Mouse (Mus musculus): ENCODE data around the gene Spns3. TPM values are rescaled to one million over a fixed set of nuclear protein-coding genes. Genes with fewer than 3 reads are reported as not detected.

Spns3 gene
- polyA plus RNA-seq, 1 experiment = 0.68 TPM

GRCm38 (mm10) chr11:72501426-72502002 lies 48.8 kb downstream of the Spns3 start:
- no peak for TF ChIP-seq CTCF (IDR thresholded peaks at IDR 0.05; ENCODE audit: low read depth, low read length)
- TF ChIP-seq POLR2A (IDR thresholded peaks at IDR 0.05; ENCODE audit: borderline replicate concordance, low read depth, low read length) = no peak
- Histone ChIP-seq H3K4me3 (ENCODE audit: insufficient read depth, low read length) (no peak overlapping the region), H3K4me1 (ENCODE audit: control insufficient read depth, insufficient read depth, low read length) (no peaks in the 10 kb centered on the region), H3K27ac (ENCODE audit: insufficient read depth, low read depth, low read length) (no peak overlapping the region)

- Histone ChIP-seq H3K4me1 (ENCODE audit: control insufficient read depth, insufficient read depth, low read length) (no peaks in the 10 kb centered on the region), H3K4me3 (ENCODE audit: insufficient read depth, low read length) (no peak overlapping the region), H3K27ac (ENCODE audit: insufficient read depth, low read depth, low read length) (no peak overlapping the region)
- no peak for TF ChIP-seq CTCF (IDR thresholded peaks at IDR 0.05; ENCODE audit: low read depth, low read length)
- TF ChIP-seq POLR2A (IDR thresholded peaks at IDR 0.05; ENCODE audit: borderline replicate concordance, low read depth, low read length) = no peak
Measured at GRCm38 (mm10) chr11:72500139-72500538, 50.2 kb downstream of the Spns3 start.

- no peaks in the 10 kb centered on the region for H3K4me1 ChIP-seq (ENCODE audit: control insufficient read depth, insufficient read depth, low read length)
- TF ChIP-seq CTCF (IDR thresholded peaks at IDR 0.05; ENCODE audit: low read depth, low read length) (no peak), POLR2A (IDR thresholded peaks at IDR 0.05; ENCODE audit: borderline replicate concordance, low read depth, low read length) (no peak)
- no peak overlapping the region for H3K4me3 ChIP-seq (ENCODE audit: insufficient read depth, low read length)
- no peak overlapping the region for H3K27ac ChIP-seq (ENCODE audit: insufficient read depth, low read depth, low read length)
Measured at GRCm38 (mm10) chr11:72497367-72497766, 52.9 kb downstream of the Spns3 start.

- no peak for TF ChIP-seq CTCF (IDR thresholded peaks at IDR 0.05; ENCODE audit: low read depth, low read length)
- TF ChIP-seq POLR2A (IDR thresholded peaks at IDR 0.05; ENCODE audit: borderline replicate concordance, low read depth, low read length) = no peak
- H3K27ac ChIP-seq (ENCODE audit: insufficient read depth, low read depth, low read length) = no peak overlapping the region
Measured at GRCm38 (mm10) chr11:72496775-72497174, 53.5 kb downstream of the Spns3 start.

GRCm38 (mm10) chr11:72496066-72496465 lies 54.2 kb downstream of the Spns3 start:
- no peak overlapping the region for H3K4me3 ChIP-seq (ENCODE audit: insufficient read depth, low read length)
- no peak for TF ChIP-seq CTCF (IDR thresholded peaks at IDR 0.05; ENCODE audit: low read depth, low read length)
- no peak for TF ChIP-seq POLR2A (IDR thresholded peaks at IDR 0.05; ENCODE audit: borderline replicate concordance, low read depth, low read length)
- H3K4me1 ChIP-seq (ENCODE audit: control insufficient read depth, insufficient read depth, low read length) = no peaks in the 10 kb centered on the region
- no peak overlapping the region for H3K27ac ChIP-seq (ENCODE audit: insufficient read depth, low read depth, low read length)

More at GRCm38 (mm10) chr11:72496775-72497174, 53.5 kb downstream of the Spns3 start:
- no peaks in the 10 kb centered on the region for H3K4me1 ChIP-seq (ENCODE audit: control insufficient read depth, insufficient read depth, low read length)
- H3K4me3 ChIP-seq (ENCODE audit: insufficient read depth, low read length) = no peak overlapping the region

- Histone ChIP-seq H3K27ac (ENCODE audit: insufficient read depth, low read depth, low read length) (no peak overlapping the region), H3K4me1 (ENCODE audit: control insufficient read depth, insufficient read depth, low read length) (no peaks in the 10 kb centered on the region), H3K4me3 (ENCODE audit: insufficient read depth, low read length) (no peak overlapping the region)
- no peak for TF ChIP-seq POLR2A (IDR thresholded peaks at IDR 0.05; ENCODE audit: borderline replicate concordance, low read depth, low read length)
- no peak for TF ChIP-seq CTCF (IDR thresholded peaks at IDR 0.05; ENCODE audit: low read depth, low read length)
Measured at GRCm38 (mm10) chr11:72494046-72494988, 56.0 kb downstream of the Spns3 start.

- no peak overlapping the region for H3K27ac ChIP-seq (ENCODE audit: insufficient read depth, low read depth, low read length)
- H3K4me1 ChIP-seq (ENCODE audit: control insufficient read depth, insufficient read depth, low read length) = no peaks in the 10 kb centered on the region
- H3K4me3 ChIP-seq (ENCODE audit: insufficient read depth, low read length) = no peak overlapping the region
- TF ChIP-seq CTCF (IDR thresholded peaks at IDR 0.05; ENCODE audit: low read depth, low read length) (no peak), POLR2A (IDR thresholded peaks at IDR 0.05; ENCODE audit: borderline replicate concordance, low read depth, low read length) (no peak)
Measured at GRCm38 (mm10) chr11:72491130-72491960, 59.0 kb downstream of the Spns3 start.

- no peak within 1 kb of the TSS for H3K27ac ChIP-seq (ENCODE audit: insufficient read depth, low read depth, low read length)
- H3K4me1 ChIP-seq (ENCODE audit: control insufficient read depth, insufficient read depth, low read length) = no peaks in the 10 kb centered on the region
- TF ChIP-seq POLR2A (IDR thresholded peaks at IDR 0.05; ENCODE audit: borderline replicate concordance, low read depth, low read length) (no peak), CTCF (IDR thresholded peaks at IDR 0.05; ENCODE audit: low read depth, low read length) (peak; percentile 22; the same call in 1 of the 2 replicates)
- peak within 1 kb of the TSS; percentile 45 for H3K4me3 ChIP-seq (ENCODE audit: insufficient read depth, low read length)
Measured at GRCm38 (mm10) chr11:72489881-72490301, 60.4 kb downstream of the Spns3 start, which contains the start of gene Spns2. Spns2 (minus strand) TSS chr11:72489904.

- TF ChIP-seq POLR2A (IDR thresholded peaks at IDR 0.05; ENCODE audit: borderline replicate concordance, low read depth, low read length) = no peak
- no peak for TF ChIP-seq CTCF (IDR thresholded peaks at IDR 0.05; ENCODE audit: low read depth, low read length)
- H3K4me1 ChIP-seq (ENCODE audit: control insufficient read depth, insufficient read depth, low read length) = no peaks in the 10 kb centered on the region
- no peak overlapping the region for H3K27ac ChIP-seq (ENCODE audit: insufficient read depth, low read depth, low read length)
- peak overlapping the region; percentile 45 for H3K4me3 ChIP-seq (ENCODE audit: insufficient read depth, low read length)
Measured at GRCm38 (mm10) chr11:72489397-72489796, 60.9 kb downstream of the Spns3 start.

All from bone marrow macrophage, adult 2 months (primary cell).